Mouse (Mus musculus) embryo, embryonic 11 days (tissue): ENCODE data around the gene Prss2.
A peak's percentile ranks its signal among the peaks of the same experiment; 100 is the strongest.
"Not testable (repeated sequence)": the region's sequence is repeated elsewhere in the genome, so short reads cannot be mapped to it uniquely, and the experiment has no call there.

Source experiments
- DNase-seq: peaks from one replicate; pipeline ENCODE4 v3.0.0-alpha.2; 2015

Gene Prss2

GRCm38 (mm10) chr6:41521487-41521886 is at the start of gene Prss2:
TSS of gene Prss2 (plus strand) at chr6:41521787.
- DNase-seq: no peak

GRCm38 (mm10) chr6:41499374-41499773 is 22.2 kb upstream of the Prss2 start:
- DNase-seq: no peak

- no peak for DNase-seq
Observed at GRCm38 (mm10) chr6:41504915-41505314, 16.7 kb upstream of the Prss2 start.

GRCm38 (mm10) chr6:41505323-41505722 is 16.3 kb upstream of the Prss2 start:
- no peak for DNase-seq

GRCm38 (mm10) chr6:41518017-41518524 is 3.5 kb upstream of the Prss2 start:
- DNase-seq: no peak

GRCm38 (mm10) chr6:41526453-41526852 is 4.9 kb downstream of the Prss2 start:
- no peak for DNase-seq

GRCm38 (mm10) chr6:41527402-41527801 is 5.8 kb downstream of the Prss2 start:
- DNase-seq: no peak

GRCm38 (mm10) chr6:41529987-41530386 is 8.4 kb downstream of the Prss2 start:
- peak; percentile 14 for DNase-seq

GRCm38 (mm10) chr6:41532181-41532580 is 10.6 kb downstream of the Prss2 start:
- DNase-seq: no peak

GRCm38 (mm10) chr6:41532687-41533284 is 11.2 kb downstream of the Prss2 start:
- no peak for DNase-seq

GRCm38 (mm10) chr6:41537376-41537775 is 15.8 kb downstream of the Prss2 start:
- DNase-seq: no peak

- not testable (repeated sequence) for DNase-seq
Observed at GRCm38 (mm10) chr6:41538296-41538695, 16.7 kb downstream of the Prss2 start.

- DNase-seq: no peak
Observed at GRCm38 (mm10) chr6:41540746-41541145, 19.2 kb downstream of the Prss2 start.

GRCm38 (mm10) chr6:41541746-41542145 is 20.2 kb downstream of the Prss2 start:
- no peak for DNase-seq

GRCm38 (mm10) chr6:41542983-41543382 is 21.4 kb downstream of the Prss2 start:
- DNase-seq: no peak

GRCm38 (mm10) chr6:41543411-41544050 is 21.9 kb downstream of the Prss2 start:
- peak; percentile 28 for DNase-seq

- no peak for DNase-seq
Observed at GRCm38 (mm10) chr6:41544381-41544924, 22.9 kb downstream of the Prss2 start.

- DNase-seq: no peak
Observed at GRCm38 (mm10) chr6:41545266-41545665, 23.7 kb downstream of the Prss2 start.

GRCm38 (mm10) chr6:41547056-41547650 is 25.6 kb downstream of the Prss2 start:
- no peak for DNase-seq

GRCm38 (mm10) chr6:41548286-41548685 is 26.7 kb downstream of the Prss2 start:
- DNase-seq: no peak

- no peak for DNase-seq
Observed at GRCm38 (mm10) chr6:41553356-41554010, 31.9 kb downstream of the Prss2 start.

- DNase-seq: no peak
Observed at GRCm38 (mm10) chr6:41554295-41555169, 32.9 kb downstream of the Prss2 start.
